Mouse (Mus musculus): ENCODE results near the gene Srp54a.
"Not testable (repeated sequence)": the region's sequence is repeated elsewhere in the genome, so short reads cannot be mapped to it uniquely, and the experiment has no call there.

The Srp54a gene

DNA sequence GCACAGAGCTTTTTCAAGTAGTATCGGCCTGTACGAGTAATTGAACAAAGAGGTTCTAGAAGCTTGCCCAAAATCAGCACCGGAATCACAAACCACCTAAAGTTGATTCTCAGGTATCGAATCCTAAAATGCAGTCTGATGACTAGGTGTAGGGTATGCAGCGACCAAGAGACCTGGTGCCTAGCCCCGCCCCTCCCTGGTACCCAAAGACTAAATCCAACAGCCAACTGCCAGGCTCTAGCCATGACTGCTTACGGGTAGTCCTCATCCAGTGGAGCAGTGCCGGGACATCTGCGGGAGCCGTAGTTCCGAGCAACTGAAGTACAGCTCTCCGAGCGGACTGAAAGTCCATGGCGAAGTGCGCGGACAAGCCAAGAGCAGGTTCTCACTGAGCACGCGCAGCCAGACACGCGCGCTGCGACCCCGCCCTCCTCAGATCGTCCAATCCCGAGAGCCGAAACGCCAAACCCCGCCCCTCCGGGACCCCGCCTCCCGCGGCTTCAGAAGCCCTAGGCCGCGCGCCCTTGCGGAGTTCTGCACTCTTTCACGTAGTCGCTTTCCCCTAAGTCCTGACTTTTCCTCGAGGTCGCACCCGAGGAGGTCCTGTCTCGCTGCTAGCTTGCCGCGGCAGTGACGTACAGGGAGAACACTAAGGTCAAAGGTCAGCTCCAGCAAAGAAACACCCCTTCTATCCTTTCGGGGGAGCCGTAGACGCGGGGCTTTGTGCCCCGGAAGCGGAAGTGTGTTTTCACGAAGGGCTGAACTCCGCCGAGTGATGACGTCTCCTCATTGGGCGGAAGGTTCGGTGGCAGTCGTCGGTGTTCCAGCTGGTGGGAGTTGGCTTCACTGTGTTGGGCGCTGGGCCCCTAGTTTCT is at the start of gene Srp54a, which contains the start of gene 2700097O09Rik:
Gene Srp54a, plus strand, starts transcription at position 537 of the 875 bp plus-strand sequence.
Gene 2700097O09Rik, minus strand, starts transcription at position 385 of the 875 bp plus-strand sequence.
- in situ Hi-C loops (cut with MboI, MseI), result loop anchor here (5.0 kb wide), 2 partner anchors 83 to 98 kb away; no protein-coding TSS in a partner anchor

- in situ Hi-C loops (cut with MboI, MseI), result no loop called here
These were observed 39.1 kb upstream of the Srp54a start for GRCm38 (mm10) chr12:55041011-55041410.

GRCm38 (mm10) chr12:55049731-55050353 is 30.2 kb upstream of the Srp54a start:
- in situ Hi-C loops (cut with MboI, MseI), result no loop called here

DNA sequence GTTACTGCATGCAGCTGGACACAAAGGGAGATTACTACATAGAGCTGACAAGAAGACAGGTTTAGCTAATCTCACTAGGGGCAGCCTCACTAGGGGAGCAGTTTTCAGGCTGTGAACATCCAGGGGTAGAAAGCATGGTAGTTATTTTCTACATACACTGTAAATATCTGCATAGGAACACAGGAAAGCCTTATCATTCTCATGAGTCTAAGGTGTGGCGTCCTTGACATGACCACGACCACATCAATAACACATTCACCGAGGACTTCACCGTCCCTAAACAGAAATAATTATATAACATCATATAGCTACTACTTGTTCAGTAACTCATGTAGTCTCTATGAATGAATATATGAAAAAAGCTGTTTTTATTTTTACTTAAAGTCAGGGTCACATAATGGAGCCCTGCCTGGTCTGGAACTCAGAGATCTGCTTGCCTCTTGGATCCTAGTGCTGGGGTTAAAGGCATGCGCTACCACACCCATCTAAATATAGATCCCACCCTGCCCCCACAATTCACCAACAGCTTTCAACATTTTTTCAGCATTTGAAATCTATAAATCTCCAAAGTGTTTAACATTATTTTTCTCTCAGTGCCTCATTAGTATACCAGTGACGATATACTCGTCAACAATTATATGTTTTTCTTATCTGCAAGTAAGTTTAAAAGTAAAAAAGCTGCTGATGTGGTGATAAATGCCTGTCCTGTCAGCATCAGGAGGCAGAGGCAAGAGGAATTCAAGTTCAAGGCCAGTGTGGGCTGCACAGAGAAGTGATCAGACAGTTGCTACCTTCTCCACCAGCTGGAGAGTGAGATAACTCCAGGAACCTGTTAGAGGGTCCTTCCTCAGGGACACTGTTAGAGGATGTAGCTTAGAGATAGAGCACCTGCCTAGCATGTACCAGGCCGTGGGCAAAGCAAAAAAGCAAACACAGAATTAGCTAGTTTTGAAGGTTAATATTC is 28.6 kb upstream of the Srp54a start:
- in situ Hi-C loops (cut with MboI, MseI), result no loop called here

DNA sequence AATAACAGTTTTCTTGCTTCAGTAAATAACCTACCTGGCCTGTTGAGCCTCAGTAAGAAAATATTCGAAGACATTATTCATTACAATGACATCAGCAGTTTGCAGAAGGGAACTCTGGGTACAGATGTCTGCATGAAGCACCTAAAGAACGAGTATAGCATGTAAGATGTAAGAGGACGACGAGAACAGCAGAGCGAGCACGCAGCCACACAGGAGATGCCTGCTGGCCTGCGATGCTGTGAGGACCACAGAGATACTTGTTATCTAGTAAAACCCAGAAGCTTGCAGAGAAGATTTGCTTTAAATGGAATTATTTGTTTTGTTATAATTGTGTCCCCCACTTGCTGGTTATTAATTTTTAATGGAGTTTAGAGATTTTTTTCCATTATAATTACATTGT is 26.8 kb upstream of the Srp54a start:
- in situ Hi-C loops (cut with MboI, MseI), result no loop called here

DNA sequence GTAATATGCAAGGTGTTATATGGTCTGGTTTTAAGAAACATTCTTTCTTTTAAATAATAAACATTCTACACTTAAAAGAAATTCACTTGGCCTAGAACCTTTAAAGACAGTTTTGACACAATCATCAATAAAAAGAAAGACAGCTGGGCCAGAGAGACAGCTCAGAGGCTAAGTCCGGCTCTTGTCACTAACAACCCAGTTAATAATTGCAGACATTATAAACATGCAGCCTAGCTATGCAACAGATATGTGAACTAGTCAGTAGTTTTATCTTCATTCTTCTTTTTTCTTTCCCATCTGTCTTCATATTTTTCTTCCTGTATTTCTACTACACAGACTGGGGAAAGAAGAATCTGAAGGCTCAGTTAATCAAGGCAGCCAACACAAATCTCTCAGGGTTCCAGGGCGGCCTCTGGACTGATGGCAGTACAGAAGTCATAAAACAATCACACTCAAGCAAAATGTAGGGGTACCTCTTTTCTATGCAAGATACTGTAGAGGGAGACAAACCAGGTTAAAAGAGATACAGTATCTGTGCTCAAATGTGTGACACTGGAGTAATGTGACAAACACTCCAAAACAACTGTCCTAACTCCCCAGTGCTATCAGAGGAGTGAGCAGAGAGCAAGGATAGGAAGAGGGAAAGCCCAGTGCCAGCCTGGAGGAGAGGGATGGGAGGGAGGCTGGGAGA is 25.4 kb upstream of the Srp54a start:
- in situ Hi-C loops (cut with MboI, MseI), result no loop called here

- in situ Hi-C loops (cut with MboI, MseI), result no loop called here
These were observed 23.4 kb upstream of the Srp54a start for GRCm38 (mm10) chr12:55056703-55057102.

DNA sequence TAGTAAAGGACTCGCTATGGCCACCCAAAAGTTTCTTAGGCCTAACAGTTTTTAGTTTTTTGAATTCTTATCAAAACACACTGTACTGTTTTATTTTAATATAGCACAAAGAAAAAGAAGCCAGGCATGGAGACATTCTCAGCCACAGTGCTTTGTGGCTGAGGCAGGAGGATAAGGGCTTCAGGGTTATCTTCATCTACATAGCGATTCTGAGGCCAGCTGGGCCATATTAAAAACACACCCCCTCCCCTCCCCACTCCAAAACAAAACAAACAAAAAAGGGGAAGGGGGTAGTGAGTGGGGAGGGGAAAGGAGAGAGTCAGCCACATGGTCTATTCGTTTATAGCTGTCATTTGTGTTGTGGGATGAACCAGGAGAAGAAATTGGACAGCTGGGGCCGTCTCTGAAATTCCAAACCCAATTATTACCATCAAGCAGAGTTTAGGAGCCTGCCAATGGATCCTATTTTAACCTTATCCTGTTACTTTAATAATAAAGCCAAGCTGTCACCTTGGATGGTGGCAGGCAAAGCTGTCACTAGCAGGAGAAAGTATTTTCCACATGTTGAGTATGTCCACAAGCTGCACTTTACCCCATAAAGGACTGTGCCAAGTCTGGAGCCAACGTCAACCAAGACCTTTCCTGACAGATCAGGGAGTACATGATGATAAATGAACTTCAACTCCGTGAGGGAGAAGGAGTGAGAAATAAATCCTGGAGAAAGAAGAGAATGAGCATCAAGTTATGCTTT is 21.0 kb upstream of the Srp54a start:
- in situ Hi-C loops (cut with MboI, MseI), result no loop called here

DNA sequence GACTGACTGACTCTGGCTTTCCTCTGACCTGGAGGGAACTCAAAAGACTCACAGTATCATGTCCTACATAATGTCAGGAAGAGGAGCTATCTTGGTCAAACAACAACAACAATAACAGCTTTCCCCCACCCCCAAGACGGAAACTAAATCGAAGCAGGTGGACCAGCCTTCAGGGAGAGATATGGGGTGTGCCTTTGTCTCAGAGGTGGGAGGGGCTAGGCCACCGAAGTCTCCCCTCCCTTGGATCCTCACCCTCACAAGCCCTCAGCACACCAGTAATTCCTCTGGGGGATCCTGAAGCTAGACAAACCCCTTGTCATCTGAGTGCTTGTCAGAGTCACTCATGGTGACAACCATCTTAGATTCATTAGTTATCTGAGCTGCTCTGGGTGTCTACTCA is 20.2 kb upstream of the Srp54a start:
- in situ Hi-C loops (cut with MboI, MseI), result no loop called here

DNA sequence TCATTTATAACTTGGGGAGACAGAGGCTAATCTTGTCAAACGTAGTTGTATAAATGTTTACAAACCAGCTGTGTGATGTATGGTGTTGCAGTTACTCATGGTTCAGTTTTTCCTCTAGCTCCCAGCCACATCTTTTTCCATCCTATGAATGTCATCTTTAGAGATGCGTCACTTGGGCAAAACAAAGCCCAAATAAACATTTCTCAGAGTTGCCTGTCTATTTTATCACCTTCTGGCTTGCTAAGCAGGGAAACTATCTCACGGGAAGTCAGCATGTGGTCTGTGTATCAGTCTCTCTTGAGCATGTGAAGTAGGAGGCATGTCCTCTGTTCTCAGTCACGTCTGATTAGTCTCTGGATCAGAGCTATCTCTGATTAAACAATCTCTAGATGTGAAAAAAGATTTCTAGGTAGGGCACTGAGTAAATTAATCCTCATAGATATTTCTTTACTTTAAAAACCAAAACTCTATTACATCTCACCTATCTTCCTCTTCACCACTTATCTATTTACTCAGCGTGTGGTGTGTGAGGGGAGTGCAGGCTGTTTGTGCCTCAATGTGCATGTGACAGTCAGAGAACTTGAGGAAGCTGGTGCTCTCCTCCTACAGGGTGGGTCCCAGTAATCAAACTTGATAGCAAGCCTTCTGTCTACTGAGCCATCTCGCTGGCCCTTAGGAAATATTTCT is 19.7 kb upstream of the Srp54a start:
- in situ Hi-C loops (cut with MboI, MseI), result no loop called here

- in situ Hi-C loops (cut with MboI, MseI), result no loop called here
These were observed 19.1 kb upstream of the Srp54a start for GRCm38 (mm10) chr12:55061006-55061405.

DNA sequence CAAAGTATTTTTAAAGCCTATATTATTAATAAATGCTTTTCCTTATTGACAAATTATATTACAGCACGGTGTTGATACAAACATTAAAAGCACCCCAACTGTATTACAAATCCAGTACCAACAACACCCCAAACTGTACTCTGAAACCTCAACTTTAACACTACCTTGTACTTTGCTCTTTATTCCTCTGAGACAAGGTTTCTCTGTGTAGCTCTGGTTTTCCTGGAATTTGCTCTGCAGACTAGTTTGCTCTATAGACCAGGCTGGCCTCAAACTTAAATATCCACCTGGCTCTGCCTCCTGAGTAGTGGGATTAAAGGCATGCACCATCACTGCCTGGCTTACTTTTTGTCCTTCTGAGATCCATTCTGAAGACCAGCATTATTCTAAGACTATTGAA is 17.9 kb upstream of the Srp54a start:
- in situ Hi-C loops (cut with MboI, MseI), result no loop called here

DNA sequence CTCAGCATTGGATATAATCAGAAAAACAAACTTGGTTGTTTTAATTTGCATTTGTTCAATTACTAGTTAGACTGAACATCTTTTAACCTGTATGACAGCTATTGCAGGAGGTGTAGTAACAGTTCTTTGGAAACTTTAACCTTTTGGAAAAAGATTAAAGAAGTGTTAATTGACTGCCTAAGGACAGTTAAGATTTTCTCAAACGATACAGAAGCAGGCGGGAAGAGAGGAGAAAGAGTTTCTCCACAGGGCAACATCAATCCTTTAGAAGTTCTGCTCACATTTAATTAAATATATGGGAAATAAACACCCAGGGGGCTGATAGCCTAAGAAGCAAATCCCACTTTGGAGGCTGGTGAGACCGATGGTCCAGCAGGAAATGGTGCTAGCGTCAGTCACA is 7.6 kb upstream of the Srp54a start:
- in situ Hi-C loops (cut with MboI, MseI), result no loop called here

- in situ Hi-C loops (cut with MboI, MseI), result no loop called here
These were observed 6.4 kb upstream of the Srp54a start for GRCm38 (mm10) chr12:55073686-55074085.

GRCm38 (mm10) chr12:55075296-55075695 is 4.8 kb upstream of the Srp54a start:
- in situ Hi-C loops (cut with MboI, MseI), result loop anchor here (5.0 kb wide), 2 partner anchors 78 to 93 kb away; no protein-coding TSS in a partner anchor

DNA sequence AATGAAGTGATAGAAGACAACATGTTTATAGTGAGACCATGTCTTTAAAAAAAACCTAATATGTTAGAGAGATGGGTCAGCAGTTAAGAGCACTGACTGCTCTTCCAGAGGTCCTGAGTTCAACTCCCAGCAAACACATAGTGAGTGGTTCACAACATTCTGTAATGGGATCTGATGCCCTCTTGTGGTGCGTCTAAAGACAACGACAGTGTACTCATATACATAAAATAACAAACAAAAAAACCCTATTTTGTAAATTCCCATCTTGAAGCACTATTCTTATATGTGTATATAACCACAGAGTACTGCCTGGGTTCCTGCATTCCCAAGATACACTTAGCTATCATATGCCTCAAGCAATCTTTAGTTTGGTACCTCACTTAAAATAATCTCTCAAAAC is 1.4 kb upstream of the Srp54a start:
- in situ Hi-C loops (cut with MboI, MseI), result loop anchor here (5.0 kb wide), 2 partner anchors 81 to 96 kb away; no protein-coding TSS in a partner anchor

- in situ Hi-C loops (cut with MboI, MseI), result not testable (repeated sequence)
These were observed 510 bp downstream of the Srp54a start for GRCm38 (mm10) chr12:55080601-55080942.

GRCm38 (mm10) chr12:55092127-55092526 is 12.1 kb downstream of the Srp54a start:
- in situ Hi-C loops (cut with MboI, MseI), result not testable (repeated sequence)

GRCm38 (mm10) chr12:55112616-55113015 is 32.6 kb downstream of the Srp54a start:
- in situ Hi-C loops (cut with MboI, MseI), result not testable (repeated sequence)

GRCm38 (mm10) chr12:55124242-55124641 is 44.2 kb downstream of the Srp54a start, which contains the start of gene Fam177a:
TSS of gene Fam177a (plus strand) at chr12:55124469.
- in situ Hi-C loops (cut with MboI, MseI), result not testable (repeated sequence)

Data from T-helper 17 cell (primary cell).